Mouse (Mus musculus): ENCODE results near the gene Otud7a. TPM values are rescaled to one million over a fixed set of nuclear protein-coding genes. Genes with fewer than 3 reads are reported as not detected.

The Otud7a gene
- total and polyA plus RNA-seq, 2 experiments from 2014 or later = not detected

GRCm38 (mm10) chr7:63558918-63559317 lies 114.4 kb downstream of the Otud7a start:
- TF ChIP-seq EP300 (IDR thresholded peaks at IDR 0.05; ENCODE audit: low read depth) = no peak

GRCm38 (mm10) chr7:63559679-63560078 lies 115.1 kb downstream of the Otud7a start:
- Histone ChIP-seq H3K9me3 (replicated peaks; ENCODE audit: control insufficient read depth, low read length) (no peaks in the 10 kb centered on the region), H3K36me3 (replicated peaks; ENCODE audit: control insufficient read depth, insufficient read depth, low read length) (no peaks in the 10 kb centered on the region), H3K4me3 (ENCODE audit: low read depth, low read length) (no peak overlapping the region), H3K9ac (replicated peaks; ENCODE audit: low read depth, low read length) (no peak overlapping the region), H3K27ac (ENCODE audit: low read depth) (no peak overlapping the region), H3K4me2 (ENCODE audit: low read depth, low read length) (no peak overlapping the region), H3K27me3 (ENCODE audit: control insufficient read depth, insufficient read depth, low read length) (no peaks in the 10 kb centered on the region), H3K4me1 (ENCODE audit: control insufficient read depth, insufficient read depth) (no peaks in the 10 kb centered on the region)
- TF ChIP-seq CTCF (IDR thresholded peaks at IDR 0.05; ENCODE audit: low read depth) (no peak), EP300 (IDR thresholded peaks at IDR 0.05; ENCODE audit: low read depth) (no peak)
- ATAC-seq (ENCODE audit: insufficient read depth, low read depth) (no peak), DNase-seq (ENCODE audit: low spot score) (no peak)
- WGBS = 59% methylated on average over 1 of the region's 1 CpGs

More at GRCm38 (mm10) chr7:63558918-63559317, 114.4 kb downstream of the Otud7a start:
- no peak overlapping the region for H3K4me2 ChIP-seq (ENCODE audit: low read depth, low read length)
- H3K9me3 ChIP-seq (replicated peaks; ENCODE audit: control insufficient read depth, low read length) = no peaks in the 10 kb centered on the region
- H3K9ac ChIP-seq (replicated peaks; ENCODE audit: low read depth, low read length) = no peak overlapping the region
- no peak overlapping the region for H3K4me3 ChIP-seq (ENCODE audit: low read depth, low read length)
- H3K27me3 ChIP-seq (ENCODE audit: control insufficient read depth, insufficient read depth, low read length) = no peaks in the 10 kb centered on the region
- WGBS = 67% methylated on average over 3 of the region's 3 CpGs
- H3K36me3 ChIP-seq (replicated peaks; ENCODE audit: control insufficient read depth, insufficient read depth, low read length) = no peaks in the 10 kb centered on the region
- no peaks in the 10 kb centered on the region for H3K4me1 ChIP-seq (ENCODE audit: control insufficient read depth, insufficient read depth)
- ATAC-seq (ENCODE audit: insufficient read depth, low read depth) = no peak
- DNase-seq (ENCODE audit: low spot score) = no peak
- H3K27ac ChIP-seq (ENCODE audit: low read depth) = no peak overlapping the region

- no peak overlapping the region for H3K27ac ChIP-seq (ENCODE audit: low read depth)
- H3K27me3 ChIP-seq (ENCODE audit: control insufficient read depth, insufficient read depth, low read length) = no peaks in the 10 kb centered on the region
- ATAC-seq (ENCODE audit: insufficient read depth, low read depth) = no peak
- WGBS = 83% methylated on average over 2 of the region's 2 CpGs
- H3K9me3 ChIP-seq (replicated peaks; ENCODE audit: control insufficient read depth, low read length) = no peaks in the 10 kb centered on the region
- no peak for TF ChIP-seq EP300 (IDR thresholded peaks at IDR 0.05; ENCODE audit: low read depth)
- TF ChIP-seq CTCF (IDR thresholded peaks at IDR 0.05; ENCODE audit: low read depth) = no peak
- no peak overlapping the region for H3K9ac ChIP-seq (replicated peaks; ENCODE audit: low read depth, low read length)
- no peak overlapping the region for H3K4me2 ChIP-seq (ENCODE audit: low read depth, low read length)
- no peaks in the 10 kb centered on the region for H3K4me1 ChIP-seq (ENCODE audit: control insufficient read depth, insufficient read depth)
- H3K36me3 ChIP-seq (replicated peaks; ENCODE audit: control insufficient read depth, insufficient read depth, low read length) = no peaks in the 10 kb centered on the region
- H3K4me3 ChIP-seq (ENCODE audit: low read depth, low read length) = no peak overlapping the region
- DNase-seq (ENCODE audit: low spot score) = no peak
These were observed 138.8 kb downstream of the Otud7a start for GRCm38 (mm10) chr7:63583310-63583709.

GRCm38 (mm10) chr7:63586184-63586870 lies 141.8 kb downstream of the Otud7a start:
- 52% methylated on average over 2 of the region's 2 CpGs for WGBS
- TF ChIP-seq CTCF (IDR thresholded peaks at IDR 0.05; ENCODE audit: low read depth) (no peak), EP300 (IDR thresholded peaks at IDR 0.05; ENCODE audit: low read depth) (no peak)
- H3K4me2 ChIP-seq (ENCODE audit: low read depth, low read length) = no peak overlapping the region
- no peaks in the 10 kb centered on the region for H3K27me3 ChIP-seq (ENCODE audit: control insufficient read depth, insufficient read depth, low read length)
- ATAC-seq (ENCODE audit: insufficient read depth, low read depth) (no peak), DNase-seq (ENCODE audit: low spot score) (no peak)
- no peak overlapping the region for H3K9ac ChIP-seq (replicated peaks; ENCODE audit: low read depth, low read length)
- H3K27ac ChIP-seq (ENCODE audit: low read depth) = no peak overlapping the region
- H3K4me1 ChIP-seq (ENCODE audit: control insufficient read depth, insufficient read depth) = no peaks in the 10 kb centered on the region
- no peak overlapping the region for H3K4me3 ChIP-seq (ENCODE audit: low read depth, low read length)
- no peaks in the 10 kb centered on the region for H3K9me3 ChIP-seq (replicated peaks; ENCODE audit: control insufficient read depth, low read length)
- H3K36me3 ChIP-seq (replicated peaks; ENCODE audit: control insufficient read depth, insufficient read depth, low read length) = no peaks in the 10 kb centered on the region

- ATAC-seq (ENCODE audit: insufficient read depth, low read depth) (no peak), DNase-seq (ENCODE audit: low spot score) (no peak)
- Histone ChIP-seq H3K27ac (ENCODE audit: low read depth) (no peak overlapping the region), H3K27me3 (ENCODE audit: control insufficient read depth, insufficient read depth, low read length) (no peaks in the 10 kb centered on the region), H3K4me1 (ENCODE audit: control insufficient read depth, insufficient read depth) (no peaks in the 10 kb centered on the region), H3K9ac (replicated peaks; ENCODE audit: low read depth, low read length) (no peak overlapping the region), H3K4me3 (ENCODE audit: low read depth, low read length) (no peak overlapping the region), H3K9me3 (replicated peaks; ENCODE audit: control insufficient read depth, low read length) (no peaks in the 10 kb centered on the region), H3K36me3 (replicated peaks; ENCODE audit: control insufficient read depth, insufficient read depth, low read length) (no peaks in the 10 kb centered on the region), H3K4me2 (ENCODE audit: low read depth, low read length) (no peak overlapping the region)
- 36% methylated on average over 2 of the region's 2 CpGs for WGBS
- TF ChIP-seq EP300 (IDR thresholded peaks at IDR 0.05; ENCODE audit: low read depth) = no peak
- no peak for TF ChIP-seq CTCF (IDR thresholded peaks at IDR 0.05; ENCODE audit: low read depth)
These were observed 145.8 kb downstream of the Otud7a start for GRCm38 (mm10) chr7:63590305-63590704.

- H3K27ac ChIP-seq (ENCODE audit: low read depth) = no peak overlapping the region
- no peak overlapping the region for H3K4me2 ChIP-seq (ENCODE audit: low read depth, low read length)
- ATAC-seq (ENCODE audit: insufficient read depth, low read depth) (no peak), DNase-seq (ENCODE audit: low spot score) (no peak)
- no peaks in the 10 kb centered on the region for H3K4me1 ChIP-seq (ENCODE audit: control insufficient read depth, insufficient read depth)
- H3K27me3 ChIP-seq (ENCODE audit: control insufficient read depth, insufficient read depth, low read length) = no peaks in the 10 kb centered on the region
- 62% methylated on average over 4 of the region's 4 CpGs for WGBS
- H3K9me3 ChIP-seq (replicated peaks; ENCODE audit: control insufficient read depth, low read length) = no peaks in the 10 kb centered on the region
- TF ChIP-seq EP300 (IDR thresholded peaks at IDR 0.05; ENCODE audit: low read depth) (no peak), CTCF (IDR thresholded peaks at IDR 0.05; ENCODE audit: low read depth) (no peak)
- H3K36me3 ChIP-seq (replicated peaks; ENCODE audit: control insufficient read depth, insufficient read depth, low read length) = no peaks in the 10 kb centered on the region
- no peak overlapping the region for H3K9ac ChIP-seq (replicated peaks; ENCODE audit: low read depth, low read length)
- H3K4me3 ChIP-seq (ENCODE audit: low read depth, low read length) = no peak overlapping the region
These were observed 146.8 kb downstream of the Otud7a start for GRCm38 (mm10) chr7:63591322-63591721.
